Mouse (Mus musculus) small intestine, adult 2 months (tissue): Measurements from ENCODE around the gene Ablim1.

Experiments used
- CTCF ChIP-seq: fragments of 200-500 bp; IDR thresholded peaks from 2 replicates; pipeline ENCODE4 v1.5.1; 2012; ENCODE audit warnings: low read depth, mild to moderate bottlenecking, control low read depth, inconsistent platforms, low read length, moderate library complexity, mixed read lengths; ENCODE audit not compliant: insufficient replicate concordance, insufficient read length; ENCODE audit errors: extremely low read depth
- POLR2A ChIP-seq: fragments of 200-500 bp; IDR thresholded peaks from 2 replicates; pipeline ENCODE4 v1.6.1; 2012; ENCODE audit warnings: low read depth, mild to moderate bottlenecking, control low read depth, inconsistent platforms, low read length, moderate library complexity

GRCm38 (mm10) chr19:57122261-57122660 lies 192.5 kb downstream of the Ablim1 start:
- no peak for TF ChIP-seq CTCF
- no peak for TF ChIP-seq POLR2A
